Mouse (Mus musculus): ENCODE measurements around the gene Gm5580. TPM values are rescaled to one million over a fixed set of nuclear protein-coding genes. Genes with fewer than 3 reads are reported as not detected.
"Not testable (repeated sequence)": the region's sequence is repeated elsewhere in the genome, so short reads cannot be mapped to it uniquely, and the experiment has no call there.

Gm5580 gene
- 0.36 and 0.54 TPM in 2 replicates for polyA plus RNA-seq (2014; fragmentation: Nextera tagmentation; extraction: Ambion mirVana)

GRCm38 (mm10) chr6:116550841-116551240, at the start of gene Gm5580:
TSS of gene Gm5580 (plus strand) at chr6:116551141.
- not testable (repeated sequence) for H3K4me3 ChIP-seq (ENCODE audit: low read depth, low read length); DNase-seq (ENCODE audit: low spot score); H3K9ac ChIP-seq (ENCODE audit: low read depth, low read length); ATAC-seq (ENCODE audit: low FRiP score); H3K27me3 ChIP-seq (ENCODE audit: control insufficient read depth, insufficient read depth, low read length); H3K4me2 ChIP-seq (replicated peaks; ENCODE audit: low read depth, low read length); H3K27ac ChIP-seq (ENCODE audit: low read depth, low read length); H3K36me3 ChIP-seq (ENCODE audit: control insufficient read depth, insufficient read depth, low read length); H3K4me1 ChIP-seq (replicated peaks; ENCODE audit: control insufficient read depth, insufficient read depth, low read length); H3K9me3 ChIP-seq (ENCODE audit: control insufficient read depth, low read length)
- WGBS: 95% methylated on average over 11 of the region's 11 CpGs

- H3K9me3 ChIP-seq (ENCODE audit: control insufficient read depth, low read length); ATAC-seq (ENCODE audit: low FRiP score); H3K36me3 ChIP-seq (ENCODE audit: control insufficient read depth, insufficient read depth, low read length); H3K4me3 ChIP-seq (ENCODE audit: low read depth, low read length); H3K9ac ChIP-seq (ENCODE audit: low read depth, low read length); H3K27me3 ChIP-seq (ENCODE audit: control insufficient read depth, insufficient read depth, low read length); H3K4me2 ChIP-seq (replicated peaks; ENCODE audit: low read depth, low read length); H3K4me1 ChIP-seq (replicated peaks; ENCODE audit: control insufficient read depth, insufficient read depth, low read length); DNase-seq (ENCODE audit: low spot score); H3K27ac ChIP-seq (ENCODE audit: low read depth, low read length): not testable (repeated sequence)
- 92% methylated on average over 17 of the region's 20 CpGs for WGBS
These were observed 44.5 kb upstream of the Gm5580 start, which contains the start of gene Olfr212 for GRCm38 (mm10) chr6:116506302-116507003. TSS of gene Olfr212 (plus strand) at chr6:116506516.

GRCm38 (mm10) chr6:116514832-116515231, 36.1 kb upstream of the Gm5580 start:
- ATAC-seq (ENCODE audit: low FRiP score): no peak
- Histone ChIP-seq H3K27ac (ENCODE audit: low read depth, low read length) (no peak overlapping the region), H3K9me3 (ENCODE audit: control insufficient read depth, low read length) (no peaks in the 10 kb centered on the region), H3K4me1 (replicated peaks; ENCODE audit: control insufficient read depth, insufficient read depth, low read length) (no peaks in the 10 kb centered on the region), H3K4me3 (ENCODE audit: low read depth, low read length) (no peak overlapping the region), H3K27me3 (ENCODE audit: control insufficient read depth, insufficient read depth, low read length) (no peaks in the 10 kb centered on the region), H3K4me2 (replicated peaks; ENCODE audit: low read depth, low read length) (no peak overlapping the region), H3K9ac (ENCODE audit: low read depth, low read length) (no peak overlapping the region), H3K36me3 (ENCODE audit: control insufficient read depth, insufficient read depth, low read length) (no peaks in the 10 kb centered on the region)
- no peak for DNase-seq (ENCODE audit: low spot score)

GRCm38 (mm10) chr6:116538156-116538555, 12.8 kb upstream of the Gm5580 start, which contains the start of gene Olfr213:
TSS of gene Olfr213 (plus strand) at chr6:116538456.
- WGBS: 85% methylated on average over 1 of the region's 1 CpGs
- H3K9ac ChIP-seq (ENCODE audit: low read depth, low read length): no peak within 1 kb of the TSS

GRCm38 (mm10) chr6:116542500-116542899, 8.4 kb upstream of the Gm5580 start:
- no peaks in the 10 kb centered on the region for H3K9me3 ChIP-seq (ENCODE audit: control insufficient read depth, low read length)
- H3K36me3 ChIP-seq (ENCODE audit: control insufficient read depth, insufficient read depth, low read length): no peaks in the 10 kb centered on the region
- no peak overlapping the region for H3K9ac ChIP-seq (ENCODE audit: low read depth, low read length)
- ATAC-seq (ENCODE audit: low FRiP score) (no peak), DNase-seq (ENCODE audit: low spot score) (no peak)
- 94% methylated on average over 2 of the region's 2 CpGs for WGBS
- H3K27me3 ChIP-seq (ENCODE audit: control insufficient read depth, insufficient read depth, low read length): no peaks in the 10 kb centered on the region
- no peaks in the 10 kb centered on the region for H3K4me1 ChIP-seq (replicated peaks; ENCODE audit: control insufficient read depth, insufficient read depth, low read length)
- H3K27ac ChIP-seq (ENCODE audit: low read depth, low read length): no peak overlapping the region
- H3K4me2 ChIP-seq (replicated peaks; ENCODE audit: low read depth, low read length): no peak overlapping the region
- no peak overlapping the region for H3K4me3 ChIP-seq (ENCODE audit: low read depth, low read length)

More at GRCm38 (mm10) chr6:116538156-116538555, 12.8 kb upstream of the Gm5580 start, which contains the start of gene Olfr213:
- Histone ChIP-seq H3K27me3 (ENCODE audit: control insufficient read depth, insufficient read depth, low read length) (no peaks in the 10 kb centered on the region), H3K27ac (ENCODE audit: low read depth, low read length) (no peak within 1 kb of the TSS), H3K4me3 (ENCODE audit: low read depth, low read length) (no peak within 1 kb of the TSS), H3K4me1 (replicated peaks; ENCODE audit: control insufficient read depth, insufficient read depth, low read length) (no peaks in the 10 kb centered on the region), H3K9me3 (ENCODE audit: control insufficient read depth, low read length) (no peaks in the 10 kb centered on the region), H3K36me3 (ENCODE audit: control insufficient read depth, insufficient read depth, low read length) (no peaks in the 10 kb centered on the region), H3K4me2 (replicated peaks; ENCODE audit: low read depth, low read length) (no peak within 1 kb of the TSS)
- DNase-seq (ENCODE audit: low spot score): no peak
- ATAC-seq (ENCODE audit: low FRiP score): no peak

GRCm38 (mm10) chr6:116553935-116554334, 3.0 kb downstream of the Gm5580 start, which contains the start of gene Olfr214:
TSS of gene Olfr214 (plus strand) at chr6:116554235.
- no peak within 1 kb of the TSS for H3K27ac ChIP-seq (ENCODE audit: low read depth, low read length)
- no peaks in the 10 kb centered on the region for H3K9me3 ChIP-seq (ENCODE audit: control insufficient read depth, low read length)
- no peaks in the 10 kb centered on the region for H3K36me3 ChIP-seq (ENCODE audit: control insufficient read depth, insufficient read depth, low read length)
- no peak within 1 kb of the TSS for H3K4me3 ChIP-seq (ENCODE audit: low read depth, low read length)
- DNase-seq (ENCODE audit: low spot score) (no peak), ATAC-seq (ENCODE audit: low FRiP score) (no peak)
- 82% methylated on average over 1 of the region's 1 CpGs for WGBS
- H3K9ac ChIP-seq (ENCODE audit: low read depth, low read length): no peak within 1 kb of the TSS
- H3K4me2 ChIP-seq (replicated peaks; ENCODE audit: low read depth, low read length): no peak within 1 kb of the TSS
- no peaks in the 10 kb centered on the region for H3K27me3 ChIP-seq (ENCODE audit: control insufficient read depth, insufficient read depth, low read length)
- no peaks in the 10 kb centered on the region for H3K4me1 ChIP-seq (replicated peaks; ENCODE audit: control insufficient read depth, insufficient read depth, low read length)

GRCm38 (mm10) chr6:116554952-116555351, 4.0 kb downstream of the Gm5580 start:
- H3K27me3 ChIP-seq (ENCODE audit: control insufficient read depth, insufficient read depth, low read length): no peaks in the 10 kb centered on the region
- H3K4me1 ChIP-seq (replicated peaks; ENCODE audit: control insufficient read depth, insufficient read depth, low read length): no peaks in the 10 kb centered on the region
- ATAC-seq (ENCODE audit: low FRiP score): no peak
- no peaks in the 10 kb centered on the region for H3K9me3 ChIP-seq (ENCODE audit: control insufficient read depth, low read length)
- H3K9ac ChIP-seq (ENCODE audit: low read depth, low read length): no peak overlapping the region
- no peak overlapping the region for H3K27ac ChIP-seq (ENCODE audit: low read depth, low read length)
- WGBS: 79% methylated on average over 3 of the region's 3 CpGs
- no peak overlapping the region for H3K4me2 ChIP-seq (replicated peaks; ENCODE audit: low read depth, low read length)
- H3K4me3 ChIP-seq (ENCODE audit: low read depth, low read length): no peak overlapping the region
- no peak for DNase-seq (ENCODE audit: low spot score)
- no peaks in the 10 kb centered on the region for H3K36me3 ChIP-seq (ENCODE audit: control insufficient read depth, insufficient read depth, low read length)

- no peak for ATAC-seq (ENCODE audit: low FRiP score)
- Histone ChIP-seq H3K4me3 (ENCODE audit: low read depth, low read length) (no peak overlapping the region), H3K9ac (ENCODE audit: low read depth, low read length) (no peak overlapping the region), H3K27me3 (ENCODE audit: control insufficient read depth, insufficient read depth, low read length) (no peaks in the 10 kb centered on the region), H3K4me2 (replicated peaks; ENCODE audit: low read depth, low read length) (no peak overlapping the region), H3K36me3 (ENCODE audit: control insufficient read depth, insufficient read depth, low read length) (no peaks in the 10 kb centered on the region), H3K27ac (ENCODE audit: low read depth, low read length) (no peak overlapping the region), H3K4me1 (replicated peaks; ENCODE audit: control insufficient read depth, insufficient read depth, low read length) (no peaks in the 10 kb centered on the region), H3K9me3 (ENCODE audit: control insufficient read depth, low read length) (no peaks in the 10 kb centered on the region)
- DNase-seq (ENCODE audit: low spot score): peak; percentile 60
- 34% methylated on average over 3 of the region's 3 CpGs for WGBS
These were observed 18.9 kb downstream of the Gm5580 start for GRCm38 (mm10) chr6:116569834-116570233.

GRCm38 (mm10) chr6:116584095-116584494, 33.2 kb downstream of the Gm5580 start, which contains the start of gene Olfr215:
TSS of gene Olfr215 (minus strand) at chr6:116584195.
- no peak within 1 kb of the TSS for H3K4me2 ChIP-seq (replicated peaks; ENCODE audit: low read depth, low read length)
- H3K9ac ChIP-seq (ENCODE audit: low read depth, low read length): no peak within 1 kb of the TSS
- WGBS: 77% methylated on average over 4 of the region's 4 CpGs
- no peaks in the 10 kb centered on the region for H3K9me3 ChIP-seq (ENCODE audit: control insufficient read depth, low read length)
- no peaks in the 10 kb centered on the region for H3K4me1 ChIP-seq (replicated peaks; ENCODE audit: control insufficient read depth, insufficient read depth, low read length)
- DNase-seq (ENCODE audit: low spot score) (no peak), ATAC-seq (ENCODE audit: low FRiP score) (no peak)
- H3K27me3 ChIP-seq (ENCODE audit: control insufficient read depth, insufficient read depth, low read length): no peaks in the 10 kb centered on the region
- no peak within 1 kb of the TSS for H3K4me3 ChIP-seq (ENCODE audit: low read depth, low read length)
- H3K36me3 ChIP-seq (ENCODE audit: control insufficient read depth, insufficient read depth, low read length): no peaks in the 10 kb centered on the region
- H3K27ac ChIP-seq (ENCODE audit: low read depth, low read length): no peak within 1 kb of the TSS

Data from hindbrain, embryonic 11.5 days (tissue).